Mouse (Mus musculus): ENCODE results near the gene Slc31a1. TPM values are rescaled to one million over a fixed set of nuclear protein-coding genes. Genes with fewer than 3 reads are reported as not detected.

The Slc31a1 gene
- polyA plus RNA-seq, 1 experiment from 2014 or later, result 53.0 TPM

DNA sequence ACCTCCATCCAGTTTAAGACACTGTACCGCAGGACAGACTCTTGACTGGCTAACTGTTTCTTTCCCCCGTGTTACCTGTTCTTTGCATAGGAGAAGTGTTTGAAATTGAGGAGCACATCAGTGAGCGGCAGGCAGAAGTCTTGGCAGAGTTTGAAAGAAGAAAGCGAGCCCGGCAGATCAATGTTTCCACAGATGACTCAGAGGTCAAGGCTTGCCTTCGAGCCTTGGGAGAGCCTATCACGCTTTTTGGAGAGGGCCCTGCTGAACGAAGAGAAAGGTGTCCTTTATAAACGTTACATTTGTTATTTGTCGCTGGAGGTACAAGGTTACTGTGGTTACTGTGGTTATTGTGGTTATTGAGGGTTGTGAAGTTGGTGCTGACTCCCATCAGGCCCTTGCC is 51.1 kb downstream of the Slc31a1 start:
- H3K4me3 ChIP-seq, result no peak overlapping the region
- H3K9ac ChIP-seq, result no peak overlapping the region
- peaks cover 14% of the 10 kb centered on the region for H3K4me1 ChIP-seq
- ATAC-seq (ENCODE audit: insufficient number of reproducible peaks, low FRiP score, low TSS enrichment, low read depth), result no peak
- H3K27me3 ChIP-seq, result no peaks in the 10 kb centered on the region
- H3K9me3 ChIP-seq, result no peaks in the 10 kb centered on the region
- H3K27ac ChIP-seq, result no peak overlapping the region
- H3K4me2 ChIP-seq, result no peak overlapping the region
- 89% methylated on average over 10 of the region's 10 CpGs for WGBS
- H3K36me3 ChIP-seq, result peaks cover 50% of the 10 kb centered on the region

DNA sequence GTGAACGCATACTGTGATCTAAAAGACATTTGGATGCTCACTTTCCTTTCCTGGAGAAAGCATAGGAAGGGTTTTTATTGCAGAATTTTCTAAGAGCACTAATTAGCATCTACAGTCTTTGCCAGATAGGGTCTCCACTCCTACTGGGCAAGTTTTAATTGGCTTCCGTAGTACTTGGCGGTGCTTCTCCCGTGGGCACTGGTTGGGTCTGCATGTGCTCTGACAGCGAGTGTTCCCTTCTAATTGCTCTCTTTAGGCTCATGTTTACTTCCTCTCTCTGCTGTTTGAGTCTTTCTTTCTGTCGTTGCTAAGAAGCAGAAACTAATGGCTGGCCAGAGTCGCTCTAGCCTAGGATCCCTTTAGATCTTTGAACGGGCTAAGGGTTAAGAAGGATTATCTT is 57.9 kb downstream of the Slc31a1 start:
- Histone ChIP-seq H3K36me3 (peaks cover 96% of the 10 kb centered on the region), H3K9me3 (no peaks in the 10 kb centered on the region), H3K9ac (no peak overlapping the region), H3K4me3 (no peak overlapping the region), H3K27ac (no peak overlapping the region), H3K4me2 (no peak overlapping the region), H3K4me1 (no peaks in the 10 kb centered on the region), H3K27me3 (no peaks in the 10 kb centered on the region)
- 76% methylated on average over 8 of the region's 8 CpGs for WGBS
- no peak for ATAC-seq (ENCODE audit: insufficient number of reproducible peaks, low FRiP score, low TSS enrichment, low read depth)

DNA sequence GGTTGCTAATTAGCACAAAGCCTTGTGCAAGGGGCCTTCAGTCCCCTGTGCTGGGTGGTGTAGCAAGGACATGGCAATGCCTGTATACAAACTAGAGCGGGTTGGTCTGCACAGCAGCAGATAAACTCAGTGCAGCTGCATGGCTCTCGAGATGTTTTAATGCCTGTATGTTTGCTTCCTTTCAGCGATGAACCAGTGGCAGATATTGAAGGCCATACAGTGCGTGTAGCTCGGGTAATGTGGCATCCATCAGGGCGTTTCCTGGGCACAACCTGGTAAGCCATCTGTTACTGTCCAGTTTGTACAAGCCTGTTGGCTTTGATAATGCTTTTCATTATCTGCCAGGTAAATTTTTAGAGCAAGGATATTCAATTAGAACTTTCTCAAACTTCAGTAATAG is 58.6 kb downstream of the Slc31a1 start:
- H3K36me3 ChIP-seq, result peaks cover 100% of the 10 kb centered on the region
- no peak overlapping the region for H3K9ac ChIP-seq
- no peaks in the 10 kb centered on the region for H3K4me1 ChIP-seq
- no peaks in the 10 kb centered on the region for H3K27me3 ChIP-seq
- no peak for ATAC-seq (ENCODE audit: insufficient number of reproducible peaks, low FRiP score, low TSS enrichment, low read depth)
- H3K9me3 ChIP-seq, result no peaks in the 10 kb centered on the region
- H3K4me3 ChIP-seq, result no peak overlapping the region
- H3K4me2 ChIP-seq, result no peak overlapping the region
- H3K27ac ChIP-seq, result no peak overlapping the region
- 95% methylated on average over 6 of the region's 6 CpGs for WGBS

DNA sequence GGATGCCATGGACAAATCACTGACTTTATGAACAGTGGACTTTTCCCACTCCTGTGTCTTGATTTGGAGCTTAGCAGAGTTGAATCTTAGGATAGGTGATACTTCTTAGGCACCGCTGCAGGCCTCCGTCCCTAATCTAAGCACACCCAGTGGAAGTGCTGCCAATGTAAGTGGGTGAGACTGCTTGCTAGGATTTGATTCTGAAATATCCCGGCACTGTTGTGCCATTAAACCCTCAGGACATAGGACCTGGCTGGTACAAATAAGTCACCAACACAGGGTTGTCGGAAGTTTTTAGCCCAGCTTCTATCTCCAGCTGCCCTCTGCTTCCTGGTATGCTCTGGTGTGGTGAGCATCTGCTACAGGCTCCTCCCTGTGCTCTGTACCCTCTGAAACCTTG is 65.4 kb downstream of the Slc31a1 start:
- no peak overlapping the region for H3K4me2 ChIP-seq
- no peak overlapping the region for H3K27ac ChIP-seq
- H3K4me1 ChIP-seq, result no peaks in the 10 kb centered on the region; the same call in 1 of the 2 replicates
- H3K9me3 ChIP-seq, result no peaks in the 10 kb centered on the region
- peaks cover 53% of the 10 kb centered on the region for H3K36me3 ChIP-seq
- no peak for ATAC-seq (ENCODE audit: insufficient number of reproducible peaks, low FRiP score, low TSS enrichment, low read depth)
- H3K27me3 ChIP-seq, result no peaks in the 10 kb centered on the region
- H3K9ac ChIP-seq, result no peak overlapping the region
- 89% methylated on average over 4 of the region's 4 CpGs for WGBS
- no peak overlapping the region for H3K4me3 ChIP-seq

DNA sequence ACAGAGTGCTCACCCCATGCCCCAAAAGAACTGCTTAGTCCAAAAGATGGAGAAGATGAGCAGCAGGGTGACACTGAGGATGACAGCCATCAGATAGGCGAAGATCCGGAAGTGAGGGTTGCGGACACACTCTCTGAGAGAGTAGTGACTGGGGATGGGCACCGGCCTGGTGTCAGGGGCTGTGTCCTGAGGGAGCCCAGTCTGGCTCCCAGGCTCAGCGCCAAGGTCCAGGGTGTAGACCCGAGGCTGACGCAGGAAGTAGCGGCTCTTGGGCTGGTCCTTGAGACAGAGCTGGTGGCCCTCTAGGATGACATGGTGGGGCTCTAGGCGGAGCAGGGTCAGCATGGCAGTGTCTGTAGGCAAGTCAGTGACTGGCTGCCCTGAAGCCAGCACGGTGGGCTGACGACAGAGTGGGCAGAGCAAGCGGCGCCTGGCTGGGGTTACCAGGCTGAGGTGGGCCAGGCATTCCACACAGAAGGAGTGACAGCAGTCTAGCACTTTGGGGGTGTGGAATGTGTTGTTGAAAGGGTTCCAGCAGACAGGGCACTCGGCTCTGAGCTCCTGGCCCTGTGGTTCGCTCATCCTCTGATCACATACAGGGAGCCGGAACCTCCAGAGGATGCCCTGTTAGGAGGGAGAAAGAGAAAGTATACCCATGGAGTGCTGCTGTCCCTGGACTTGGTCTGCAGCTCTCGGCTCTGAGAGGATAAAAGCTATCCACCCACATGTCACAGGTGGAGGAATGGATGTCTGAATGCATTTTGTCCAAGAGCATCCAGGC is 67.6 kb downstream of the Slc31a1 start:
- no peaks in the 10 kb centered on the region for H3K27me3 ChIP-seq
- H3K4me3 ChIP-seq, result no peak overlapping the region
- no peak overlapping the region for H3K4me2 ChIP-seq
- no peak overlapping the region for H3K27ac ChIP-seq
- H3K9me3 ChIP-seq, result no peaks in the 10 kb centered on the region
- no peaks in the 10 kb centered on the region; the same call in 1 of the 2 replicates for H3K4me1 ChIP-seq
- WGBS, result 76% methylated on average over 17 of the region's 17 CpGs
- ATAC-seq (ENCODE audit: insufficient number of reproducible peaks, low FRiP score, low TSS enrichment, low read depth), result peak; percentile 55; the same call in 1 of the 2 replicates
- H3K36me3 ChIP-seq, result peaks cover 30% of the 10 kb centered on the region
- H3K9ac ChIP-seq, result no peak overlapping the region

DNA sequence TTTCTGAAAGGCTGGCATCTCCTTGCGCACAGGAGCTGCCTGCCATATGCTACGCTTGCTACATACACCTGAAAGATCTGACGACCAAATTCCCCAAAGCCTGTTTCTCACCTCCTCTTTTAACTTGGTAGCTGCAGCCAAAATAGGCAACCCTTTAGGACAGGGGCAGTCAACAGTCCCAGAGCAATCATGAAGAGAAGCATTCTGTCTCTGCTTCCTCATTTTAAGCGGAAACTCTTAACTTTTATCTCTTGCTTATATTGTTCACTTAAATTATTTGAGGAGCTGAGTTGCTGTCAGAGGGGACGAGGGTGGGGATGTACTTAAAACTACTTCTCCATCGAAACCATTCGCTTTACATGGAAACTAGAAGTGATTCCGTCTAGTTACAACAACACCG is 69.1 kb downstream of the Slc31a1 start:
- Histone ChIP-seq H3K4me3 (no peak overlapping the region), H3K9ac (no peak overlapping the region), H3K27me3 (no peaks in the 10 kb centered on the region), H3K27ac (no peak overlapping the region), H3K36me3 (peaks cover 19% of the 10 kb centered on the region), H3K4me2 (no peak overlapping the region), H3K4me1 (no peaks in the 10 kb centered on the region; the same call in 1 of the 2 replicates), H3K9me3 (no peaks in the 10 kb centered on the region)
- 81% methylated on average over 9 of the region's 9 CpGs for WGBS
- no peak for ATAC-seq (ENCODE audit: insufficient number of reproducible peaks, low FRiP score, low TSS enrichment, low read depth)

DNA sequence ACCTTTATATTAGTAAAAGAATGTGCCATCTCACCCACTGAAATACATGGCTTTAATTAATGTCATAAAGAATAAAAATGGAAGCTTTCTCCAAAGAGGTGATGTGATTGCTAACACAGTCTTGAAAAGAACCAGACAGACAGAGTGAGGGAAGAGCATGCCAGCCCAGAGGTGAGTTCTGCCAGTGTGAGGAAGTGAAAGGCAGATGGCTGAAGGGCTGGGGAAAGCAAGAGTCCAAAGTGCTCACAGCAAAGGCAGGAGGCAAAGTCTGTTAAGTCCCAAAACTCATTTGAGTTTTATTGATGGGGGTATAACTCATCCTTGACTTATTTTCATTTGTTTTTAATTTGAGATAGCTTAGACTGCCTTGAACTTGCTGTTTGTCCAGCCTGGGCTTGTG is 70.2 kb downstream of the Slc31a1 start:
- Histone ChIP-seq H3K27me3 (no peaks in the 10 kb centered on the region), H3K36me3 (peaks cover 8% of the 10 kb centered on the region), H3K4me1 (no peaks in the 10 kb centered on the region; the same call in 1 of the 2 replicates), H3K9ac (no peak overlapping the region), H3K9me3 (no peaks in the 10 kb centered on the region), H3K4me3 (no peak overlapping the region), H3K4me2 (no peak overlapping the region), H3K27ac (no peak overlapping the region)
- ATAC-seq (ENCODE audit: insufficient number of reproducible peaks, low FRiP score, low TSS enrichment, low read depth), result no peak

DNA sequence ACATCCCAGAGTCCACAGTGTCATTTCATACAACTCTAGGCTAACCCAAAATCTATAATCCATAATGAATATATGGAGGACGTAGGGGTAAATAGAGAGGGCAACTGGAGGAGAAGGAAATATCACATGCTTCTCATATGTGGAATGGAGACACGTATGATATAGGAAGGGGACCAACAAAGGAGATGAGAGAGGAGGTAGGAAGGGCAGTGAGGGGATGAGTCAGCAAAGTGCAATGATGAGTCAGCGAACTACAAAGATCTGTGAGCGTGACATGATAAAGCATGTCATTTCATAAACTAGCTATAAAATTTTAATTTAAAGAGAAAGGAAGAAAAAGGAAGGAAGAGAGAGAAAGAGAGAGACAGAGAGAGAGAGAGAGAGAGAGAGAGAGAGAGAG is 71.0 kb downstream of the Slc31a1 start:
- no peaks in the 10 kb centered on the region for H3K27me3 ChIP-seq
- H3K4me3 ChIP-seq, result no peak overlapping the region
- H3K36me3 ChIP-seq, result 0 out of 2 replicates have a peak, but pooled peaks cover under 1% of the 10 kb centered on the region
- no peak for ATAC-seq (ENCODE audit: insufficient number of reproducible peaks, low FRiP score, low TSS enrichment, low read depth)
- H3K4me1 ChIP-seq, result no peaks in the 10 kb centered on the region; the same call in 1 of the 2 replicates
- no peak overlapping the region for H3K4me2 ChIP-seq
- no peak overlapping the region for H3K27ac ChIP-seq
- H3K9ac ChIP-seq, result no peak overlapping the region
- H3K9me3 ChIP-seq, result no peaks in the 10 kb centered on the region
- 80% methylated on average over 4 of the region's 4 CpGs for WGBS

DNA sequence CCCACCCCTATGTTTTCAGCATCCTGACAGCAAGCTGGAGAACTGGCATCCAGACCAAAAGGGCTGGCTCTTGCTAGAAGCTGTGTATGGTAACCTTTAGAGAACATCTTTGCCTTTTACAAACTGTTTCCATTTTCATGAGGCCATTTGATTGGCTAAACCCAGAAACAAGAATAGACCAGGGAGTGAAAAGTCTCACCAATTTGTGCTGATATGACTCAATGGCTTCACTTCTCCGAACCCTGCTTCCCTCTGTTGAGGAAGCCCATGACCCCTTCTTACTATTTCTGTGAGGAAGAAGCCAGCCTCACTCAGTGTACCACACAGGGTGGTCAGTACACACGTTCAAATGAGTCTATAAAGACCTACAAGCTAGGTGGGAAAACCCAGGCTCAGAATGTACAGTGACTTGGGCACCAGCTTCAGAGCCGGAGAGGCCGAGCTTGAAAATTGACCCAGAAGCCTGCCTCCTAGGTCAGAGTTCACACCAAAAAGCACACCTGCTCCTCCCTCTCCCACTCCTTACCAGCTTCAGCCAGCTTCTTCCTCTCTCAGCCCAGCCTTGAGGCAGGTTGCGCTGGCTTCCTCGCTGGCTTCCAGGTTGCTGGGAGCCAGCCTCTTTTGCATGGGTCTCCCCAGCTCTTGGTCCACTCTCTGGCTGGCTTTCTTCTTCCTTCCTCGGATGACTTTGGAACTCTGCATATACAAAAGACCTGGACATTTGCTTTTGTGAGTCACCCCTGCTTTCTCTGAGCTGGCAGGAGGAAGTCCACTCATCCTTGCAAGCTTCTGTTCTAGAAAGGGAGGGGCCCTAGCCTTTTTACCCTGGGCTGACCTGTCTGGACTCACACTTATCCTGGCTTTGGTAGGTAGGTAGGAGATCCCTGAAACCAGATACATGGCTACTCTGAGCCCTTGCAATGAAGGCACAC is 73.7 kb downstream of the Slc31a1 start:
- H3K27ac ChIP-seq, result no peak overlapping the region
- ATAC-seq (ENCODE audit: insufficient number of reproducible peaks, low FRiP score, low TSS enrichment, low read depth), result no peak
- H3K9me3 ChIP-seq, result no peaks in the 10 kb centered on the region
- no peak overlapping the region for H3K4me2 ChIP-seq
- no peaks in the 10 kb centered on the region for H3K4me1 ChIP-seq
- 65% methylated on average over 7 of the region's 7 CpGs for WGBS
- H3K36me3 ChIP-seq, result no peaks in the 10 kb centered on the region
- H3K4me3 ChIP-seq, result no peak overlapping the region
- H3K9ac ChIP-seq, result no peak overlapping the region
- H3K27me3 ChIP-seq, result no peaks in the 10 kb centered on the region

DNA sequence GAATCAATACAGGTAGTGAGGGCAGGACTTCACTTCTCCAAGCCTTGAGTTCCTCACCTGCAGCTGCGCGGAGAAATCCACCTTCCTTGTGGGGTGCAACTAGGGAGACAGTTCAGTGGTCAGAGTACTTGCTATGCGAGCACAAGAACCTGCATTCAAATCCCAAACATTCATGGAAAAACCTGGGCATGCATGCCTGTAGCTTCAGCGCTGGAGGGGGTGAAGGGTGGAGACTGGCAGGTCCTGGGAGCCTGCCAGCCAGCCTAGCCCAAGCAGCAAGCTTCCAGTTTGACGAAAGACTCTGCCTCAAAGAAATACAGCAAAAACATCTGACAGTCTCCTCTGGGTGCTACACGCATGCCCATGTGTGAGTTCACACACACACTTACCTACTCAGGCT is 74.6 kb downstream of the Slc31a1 start, which contains the start of gene Rnf183:
Gene Rnf183 (minus strand): TSS at position 172 of the 400 bp plus-strand sequence.
- no peak within 1 kb of the TSS for H3K9ac ChIP-seq
- H3K4me1 ChIP-seq, result no peaks in the 10 kb centered on the region
- H3K36me3 ChIP-seq, result no peaks in the 10 kb centered on the region
- no peak for ATAC-seq (ENCODE audit: insufficient number of reproducible peaks, low FRiP score, low TSS enrichment, low read depth)
- H3K9me3 ChIP-seq, result no peaks in the 10 kb centered on the region
- H3K27me3 ChIP-seq, result no peaks in the 10 kb centered on the region
- H3K27ac ChIP-seq, result no peak within 1 kb of the TSS
- H3K4me3 ChIP-seq, result no peak within 1 kb of the TSS
- 77% methylated on average over 6 of the region's 6 CpGs for WGBS
- H3K4me2 ChIP-seq, result no peak within 1 kb of the TSS

DNA sequence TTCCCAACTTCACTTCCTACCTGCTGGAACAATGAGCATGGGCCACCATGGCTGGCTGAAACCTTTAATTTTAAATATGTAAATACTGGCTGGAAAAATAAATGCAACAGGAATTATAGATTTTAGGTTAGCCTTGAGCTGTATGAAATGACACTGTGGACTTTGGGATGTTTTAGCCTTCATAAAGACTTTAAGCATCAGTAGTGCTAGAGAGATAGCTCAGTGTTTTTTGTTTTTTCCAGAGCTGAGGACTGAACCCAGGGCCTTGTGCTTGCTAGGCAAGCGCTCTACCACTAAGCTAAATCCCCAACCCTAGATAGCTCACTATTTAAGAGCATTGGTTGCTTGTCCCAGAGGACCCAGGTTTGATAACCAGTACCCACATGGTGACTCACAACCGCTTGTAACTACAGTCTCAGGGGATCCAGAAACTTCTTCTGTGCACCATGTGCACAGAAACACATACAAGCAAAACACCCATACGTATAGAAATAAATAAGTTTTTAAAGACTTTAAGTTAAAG is 76.8 kb downstream of the Slc31a1 start:
- Histone ChIP-seq H3K27me3 (no peaks in the 10 kb centered on the region), H3K4me3 (no peak overlapping the region), H3K9me3 (no peaks in the 10 kb centered on the region), H3K9ac (no peak overlapping the region), H3K4me2 (no peak overlapping the region), H3K27ac (no peak overlapping the region), H3K36me3 (no peaks in the 10 kb centered on the region), H3K4me1 (no peaks in the 10 kb centered on the region)
- 87% methylated on average over 3 of the region's 3 CpGs for WGBS
- ATAC-seq (ENCODE audit: insufficient number of reproducible peaks, low FRiP score, low TSS enrichment, low read depth), result no peak

DNA sequence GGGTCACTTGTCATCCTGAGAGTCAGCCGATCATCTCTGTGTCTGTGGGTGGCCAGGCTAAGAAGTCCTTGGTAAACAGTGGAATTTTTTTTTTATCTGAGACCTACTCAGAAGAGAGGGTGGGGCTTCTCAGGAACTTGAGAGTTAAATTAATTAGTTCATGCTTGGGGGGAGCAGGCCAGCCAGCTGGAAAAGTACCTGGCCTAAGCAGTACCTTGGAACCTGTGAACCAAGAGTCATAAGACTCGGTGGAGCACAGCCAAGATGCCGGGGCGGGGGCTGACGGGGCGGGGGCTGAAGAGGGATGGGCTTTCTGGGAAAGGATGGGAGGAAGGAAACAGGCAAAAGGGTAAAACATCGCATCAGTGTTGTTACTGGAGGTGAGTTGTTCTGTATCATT is 77.3 kb downstream of the Slc31a1 start:
- H3K36me3 ChIP-seq, result no peaks in the 10 kb centered on the region
- H3K4me2 ChIP-seq, result no peak overlapping the region
- no peaks in the 10 kb centered on the region for H3K9me3 ChIP-seq
- H3K4me3 ChIP-seq, result no peak overlapping the region
- H3K9ac ChIP-seq, result no peak overlapping the region
- 79% methylated on average over 7 of the region's 7 CpGs for WGBS
- no peaks in the 10 kb centered on the region for H3K27me3 ChIP-seq
- ATAC-seq (ENCODE audit: insufficient number of reproducible peaks, low FRiP score, low TSS enrichment, low read depth), result no peak
- H3K27ac ChIP-seq, result no peak overlapping the region
- H3K4me1 ChIP-seq, result no peaks in the 10 kb centered on the region
